In the genomic region with DNA sequence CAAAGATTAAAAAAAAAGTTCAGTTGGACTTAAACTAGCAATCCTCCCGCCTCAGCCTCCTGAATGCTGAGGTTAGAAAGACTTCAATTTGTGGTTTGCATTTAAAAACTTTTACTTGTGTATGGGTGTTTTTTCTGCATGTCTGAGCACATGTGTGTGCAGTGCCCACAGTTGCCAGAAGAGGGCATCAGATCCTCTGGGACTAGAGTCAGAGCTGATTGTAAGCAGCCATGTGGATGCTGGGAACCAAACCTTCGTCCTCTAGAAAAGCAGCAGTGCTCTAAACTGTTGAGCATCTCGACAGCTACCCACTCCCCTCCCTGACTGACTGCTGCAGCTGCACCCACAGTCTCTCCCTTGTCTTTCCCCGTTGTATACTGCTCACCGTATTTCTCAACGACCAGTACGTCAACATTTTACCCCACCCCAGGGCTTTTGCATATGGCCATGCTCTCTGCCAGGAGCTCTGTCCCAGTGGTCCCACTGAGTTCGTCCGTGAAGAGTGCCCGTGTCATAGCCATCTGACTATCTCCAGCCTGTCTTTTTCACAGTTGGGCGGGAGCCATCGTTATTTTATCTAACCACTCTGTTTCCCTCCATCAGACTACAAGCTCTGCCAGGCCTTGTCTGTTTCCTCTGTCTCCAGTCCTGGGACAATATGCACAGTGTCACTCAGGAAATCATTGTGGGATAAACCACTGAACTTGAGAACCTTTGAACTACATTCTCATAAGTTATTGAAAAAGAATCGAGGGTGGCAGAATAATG, we compare ENCODE assay signal across 11 mouse cellular contexts. TPM values are rescaled to one million over a fixed set of nuclear protein-coding genes. Genes with fewer than 3 reads are reported as not detected.
DNase-seq lines count a peak whose midpoint lies in the region; ATAC-seq and TF ChIP-seq lines count a peak whose summit lies in the region.
"Had no signal": no experiment of that assay in that cellular context is flagged by ENCODE, and none has a peak within 500 bp of the region (broad histone marks: within the 10 kb centered on the region; RNA-seq: fewer than 3 reads in every experiment).

No protein-coding gene starts in this region.

- no peak for TF ChIP-seq EP300 in CH12.LX (IDR thresholded peaks at IDR 0.05; ENCODE audit: low read length)
- peak; percentile 57; the same call in 1 of the 2 replicates for TF ChIP-seq EP300 in liver, postnatal 0 days (IDR thresholded peaks at IDR 0.05; ENCODE audit: low read depth)

- 54% methylated on average over 13 of the region's 13 CpGs for WGBS in liver, postnatal 0 days (ENCODE audit: insufficient replicate concordance)

- H3K36me3 ChIP-seq in CH12.LX (replicated peaks in 1 of 2; ENCODE audit: control insufficient read depth in 1 of 2, insufficient read depth in 1 of 2, low read length in 1 of 2): peaks cover 16 to 22% of the 10 kb centered on the region in 2 experiments
- no peaks in the 10 kb centered on the region for H3K36me3 ChIP-seq in liver, postnatal 0 days (replicated peaks; ENCODE audit: insufficient read depth, low read length)

- no peak overlapping the region for H3K4me3 ChIP-seq in layer of hippocampus, adult 2 months
- H3K4me3 ChIP-seq in CH12.LX (replicated peaks in 1 of 3; ENCODE audit: low read depth in 2 of 3, low read length in 2 of 3, poor library complexity in 1 of 3): no peak overlapping the region
- no peak overlapping the region for H3K4me3 ChIP-seq in liver, postnatal 0 days (ENCODE audit: low read depth, low read length)

- peaks cover 6% of the 10 kb centered on the region for H3K9me3 ChIP-seq in CH12.LX (replicated peaks; ENCODE audit: low read length)
- H3K9me3 ChIP-seq in liver, postnatal 0 days (ENCODE audit: low read length): no peaks in the 10 kb centered on the region

- TF ChIP-seq RAD21 in CH12.LX (IDR thresholded peaks at IDR 0.05; ENCODE audit: low read depth, low read length): peak; percentile 9

- TF ChIP-seq CTCF in layer of hippocampus, adult 2 months (conservative IDR thresholded peaks at IDR 0.05): peak; percentile 62
- TF ChIP-seq CTCF in CH12.LX (conservative IDR thresholded peaks at IDR 0.05 in 1 of 2, IDR thresholded peaks at IDR 0.05 in 1 of 2; ENCODE audit: low read depth in 2 of 2, low read length in 2 of 2): peak in 1 of 2 experiments; percentile 41; a peak in 3 of 4 replicates
- TF ChIP-seq CTCF in liver, postnatal 0 days (IDR thresholded peaks at IDR 0.05; ENCODE audit: low read depth): peak; percentile 72

- no peaks in the 10 kb centered on the region for H3K27me3 ChIP-seq in CH12.LX (replicated peaks)
- H3K27me3 ChIP-seq in liver, postnatal 0 days (ENCODE audit: insufficient read depth, low read length): peaks cover 11% of the 10 kb centered on the region; the same call in 1 of the 2 replicates

- dilution Hi-C loops in CH12.LX (cut with MboI; ENCODE audit: extremely low pct_ligation_motif_present, extremely low pct_unique_long_range_greater_than_20kb, low sequenced_read_pairs): loop anchor here (25.0 kb wide), 1 partner anchor 209 kb away; no protein-coding TSS in a partner anchor

- ATAC-seq in liver, postnatal 0 days: no peak
- ATAC-seq: hindbrain, embryonic 16.5 days had no signal

- no peak for TF ChIP-seq POLR2A in CH12.LX (IDR thresholded peaks at IDR 0.05; ENCODE audit: low read depth, low read length)

- H3K27ac ChIP-seq in layer of hippocampus, adult 2 months: no peak overlapping the region
- H3K27ac ChIP-seq in CH12.LX (ENCODE audit: insufficient read depth, low read depth): no peak overlapping the region
- no peak overlapping the region for H3K27ac ChIP-seq in liver, postnatal 0 days (ENCODE audit: low read depth)

- H3K79me2 ChIP-seq in CH12.LX (replicated peaks; ENCODE audit: control insufficient read depth, extremely low read depth, insufficient read depth, poor library complexity, severe bottlenecking): no peaks in the 10 kb centered on the region

- no peak for DNase-seq in layer of hippocampus, adult 2 months (ENCODE audit: low spot score in 2 of 2)
- DNase-seq in layer of hippocampus, postnatal 10 days (ENCODE audit: low spot score in 2 of 2): no peak
- DNase-seq in CH12.LX (ENCODE audit: extremely low read depth): peak; percentile 27
- DNase-seq in R1 (ENCODE audit: low read depth, low spot score): peak; percentile 85
- DNase-seq in liver, postnatal 0 days: peak; percentile 60
- DNase-seq in cerebellum, adult 9-11 months: no peak
- no peak for DNase-seq in thymus, postnatal 36 days
- DNase-seq: adrenal gland, postnatal 36 days; thymus, adult 18-20 months had no signal

- no peak overlapping the region for H3K4me2 ChIP-seq in CH12.LX (ENCODE audit: insufficient read depth, low read depth, poor library complexity, severe bottlenecking)
- H3K4me2 ChIP-seq in liver, postnatal 0 days (ENCODE audit: low read depth, low read length): no peak overlapping the region
- H3K4me2 ChIP-seq: midbrain, embryonic 11.5 days had no signal

- no peak overlapping the region for H3K9ac ChIP-seq in CH12.LX (ENCODE audit: insufficient read depth, low read depth)
- H3K9ac ChIP-seq in liver, postnatal 0 days (replicated peaks): no peak overlapping the region

- in situ Hi-C loops in CH12.LX (cut with MboI; ENCODE audit: low pct_ligation_motif_present, low pct_unique_long_range_greater_than_20kb, low sequenced_read_pairs): no loop called here

- H3K4me1 ChIP-seq in CH12.LX (ENCODE audit: control insufficient read depth in 1 of 2, insufficient read depth in 2 of 2): peaks cover under 1 to 11% of the 10 kb centered on the region in 2 experiments; a peak in 2 of 4 replicates
- peaks cover 30% of the 10 kb centered on the region for H3K4me1 ChIP-seq in liver, postnatal 0 days (ENCODE audit: insufficient read depth)

TF ChIP-seq in CH12.LX, 34 proteins besides CTCF, POLR2A, EP300 and RAD21:
- TF ChIP-seq ETS1 (conservative IDR thresholded peaks at IDR 0.05; ENCODE audit: low read depth, low read length) (no peak), USF1 (IDR thresholded peaks at IDR 0.05; ENCODE audit: low read depth, low read length) (no peak), MAZ (IDR thresholded peaks at IDR 0.05; ENCODE audit: low read depth, low read length) (no peak), NRF1 (IDR thresholded peaks at IDR 0.05; ENCODE audit: low read depth, low read length) (no peak), TCF12 (IDR thresholded peaks at IDR 0.05; ENCODE audit: low read depth, low read length) (no peak), ZC3H11A (IDR thresholded peaks at IDR 0.05; ENCODE audit: low read depth, low read length) (no peak), MAX (IDR thresholded peaks at IDR 0.05; ENCODE audit: low read length) (no peak), IRF4 (IDR thresholded peaks at IDR 0.05; ENCODE audit: low read depth, low read length) (no peak), KAT2A (IDR thresholded peaks at IDR 0.05; ENCODE audit: insufficient replicate concordance, low read length) (no peak), CHD1 (IDR thresholded peaks at IDR 0.05; ENCODE audit: low read depth, low read length) (no peak)

RNA-seq across cellular contexts. Expression of gene Nop53, which starts 7.6 kb away (rescaled TPM):
- 100 to 1,000 TPM; 115 to 121 TPM for total RNA-seq in layer of hippocampus, adult 2 months (2021)
- total RNA-seq in layer of hippocampus, postnatal 10 days (2021): 100 to 1,000 TPM; 126 to 135 TPM
- total RNA-seq in CH12.LX (2012; rRNA removed) (234 and 310 TPM in 2 replicates), CH12.LX (2014; rRNA removed) (171 and 199 TPM in 2 replicates)
- polyA plus RNA-seq in CH12.LX (2012; ENCODE audit: insufficient read length, low read depth): 291 and 339 TPM in 2 replicates
- polyA plus RNA-seq in liver, postnatal 0 days (2015; fragmentation: Nextera tagmentation; extraction: Ambion mirVana): 82.6 and 90.6 TPM in 2 replicates

RNA-seq across cellular contexts. Expression of gene Ehd2, which starts 13.9 kb away (rescaled TPM):
- total RNA-seq in layer of hippocampus, adult 2 months (2021): 1 to 10 TPM; 6.7 to 7.3 TPM
- 10 to 100 TPM in 1 of 2 experiments, 1 to 10 TPM in 1; 8.6 to 14.0 TPM for total RNA-seq in layer of hippocampus, postnatal 10 days (2021)
- total RNA-seq in CH12.LX (2012; rRNA removed) (4.7 and 7.0 TPM in 2 replicates), CH12.LX (2014; rRNA removed) (1.1 and 1.2 TPM in 2 replicates)
- polyA plus RNA-seq in CH12.LX (2012; ENCODE audit: insufficient read length, low read depth): 4.4 and 5.2 TPM in 2 replicates
- polyA plus RNA-seq in liver, postnatal 0 days (2015; fragmentation: Nextera tagmentation; extraction: Ambion mirVana): 1.9 and 2.7 TPM in 2 replicates

RNA-seq across cellular contexts. Expression of gene Selenow, which starts 31.3 kb away (rescaled TPM):
- total RNA-seq in layer of hippocampus, adult 2 months (2021): 1,000 to 10,000 TPM; 1,462 to 1,494 TPM
- total RNA-seq in layer of hippocampus, postnatal 10 days (2021): 1,000 to 10,000 TPM; 1,327 to 1,522 TPM
- total RNA-seq in CH12.LX (2012; rRNA removed): 62.2 and 65.2 TPM in 2 replicates
- total RNA-seq in CH12.LX (2014; rRNA removed): 44.1 and 44.9 TPM in 2 replicates
- polyA plus RNA-seq in CH12.LX (2012; ENCODE audit: insufficient read length, low read depth): 244 and 257 TPM in 2 replicates
- 158 and 189 TPM in 2 replicates for polyA plus RNA-seq in liver, postnatal 0 days (2015; fragmentation: Nextera tagmentation; extraction: Ambion mirVana)

Comparison
In these comparisons a context has a peak if more than half of its experiments do, and no peak if none do; other contexts are left out.
1. DNase-seq: peak in CH12.LX (single experiment), R1 (single experiment) and liver, postnatal 0 days (single experiment); none in layer of hippocampus, adult 2 months (0 of 2), layer of hippocampus, postnatal 10 days (0 of 2), cerebellum, adult 9-11 months (single experiment) and thymus, postnatal 36 days (0 of 2).
2. RNA of gene Selenow, which starts 31.3 kb away (total RNA-seq): 1,327 to 1,522 TPM in layer of hippocampus, postnatal 10 days and 1,462 to 1,494 TPM in layer of hippocampus, adult 2 months; 44.1 to 65.2 TPM in CH12.LX; every median in the first group is over 10 times any median in the second.